Mouse (Mus musculus): ENCODE measurements around the gene Samd4b. TPM values are rescaled to one million over a fixed set of nuclear protein-coding genes. Genes with fewer than 3 reads are reported as not detected.

Gene Samd4b
- total RNA-seq, 1 experiment from 2014 or later: 5.4 TPM

- ATAC-seq (replicated peaks; ENCODE audit: low read depth, poor library complexity, severe bottlenecking): no peak
Observed at GRCm38 (mm10) chr7:28371514-28371989, 226.4 kb downstream of the Samd4b start.

- no peak for ATAC-seq (replicated peaks; ENCODE audit: low read depth, poor library complexity, severe bottlenecking)
Observed at GRCm38 (mm10) chr7:28370977-28371513, 226.9 kb downstream of the Samd4b start.

GRCm38 (mm10) chr7:28370051-28370450, 227.9 kb downstream of the Samd4b start:
- no peak for ATAC-seq (replicated peaks; ENCODE audit: low read depth, poor library complexity, severe bottlenecking)

GRCm38 (mm10) chr7:28368276-28368920, 229.5 kb downstream of the Samd4b start:
- no peak for ATAC-seq (replicated peaks; ENCODE audit: low read depth, poor library complexity, severe bottlenecking)

GRCm38 (mm10) chr7:28367663-28368275, 230.2 kb downstream of the Samd4b start:
- ATAC-seq (replicated peaks; ENCODE audit: low read depth, poor library complexity, severe bottlenecking): no peak

GRCm38 (mm10) chr7:28362441-28363060, 235.4 kb downstream of the Samd4b start:
- ATAC-seq (replicated peaks; ENCODE audit: low read depth, poor library complexity, severe bottlenecking): no peak

- no peak for ATAC-seq (replicated peaks; ENCODE audit: low read depth, poor library complexity, severe bottlenecking)
Observed at GRCm38 (mm10) chr7:28361647-28362341, 236.2 kb downstream of the Samd4b start.

- ATAC-seq (replicated peaks; ENCODE audit: low read depth, poor library complexity, severe bottlenecking): no peak
Observed at GRCm38 (mm10) chr7:28360291-28360690, 237.7 kb downstream of the Samd4b start.

GRCm38 (mm10) chr7:28359854-28360253, 238.1 kb downstream of the Samd4b start:
- ATAC-seq (replicated peaks; ENCODE audit: low read depth, poor library complexity, severe bottlenecking): no peak

GRCm38 (mm10) chr7:28358431-28358830, 239.5 kb downstream of the Samd4b start:
- ATAC-seq (replicated peaks; ENCODE audit: low read depth, poor library complexity, severe bottlenecking): no peak

GRCm38 (mm10) chr7:28357984-28358383, 240.0 kb downstream of the Samd4b start:
- no peak for ATAC-seq (replicated peaks; ENCODE audit: low read depth, poor library complexity, severe bottlenecking)

- no peak for ATAC-seq (replicated peaks; ENCODE audit: low read depth, poor library complexity, severe bottlenecking)
Observed at GRCm38 (mm10) chr7:28356981-28357380, 241.0 kb downstream of the Samd4b start.

GRCm38 (mm10) chr7:28355221-28355620, 242.7 kb downstream of the Samd4b start:
- ATAC-seq (replicated peaks; ENCODE audit: low read depth, poor library complexity, severe bottlenecking): no peak

GRCm38 (mm10) chr7:28354596-28354995, 243.3 kb downstream of the Samd4b start:
- ATAC-seq (replicated peaks; ENCODE audit: low read depth, poor library complexity, severe bottlenecking): no peak

- ATAC-seq (replicated peaks; ENCODE audit: low read depth, poor library complexity, severe bottlenecking): no peak
Observed at GRCm38 (mm10) chr7:28354113-28354581, 243.8 kb downstream of the Samd4b start.

- ATAC-seq (replicated peaks; ENCODE audit: low read depth, poor library complexity, severe bottlenecking): no peak
Observed at GRCm38 (mm10) chr7:28353267-28353666, 244.7 kb downstream of the Samd4b start.

- ATAC-seq (replicated peaks; ENCODE audit: low read depth, poor library complexity, severe bottlenecking): no peak
Observed at GRCm38 (mm10) chr7:28351676-28352191, 246.2 kb downstream of the Samd4b start.

GRCm38 (mm10) chr7:28350155-28350883, 247.6 kb downstream of the Samd4b start, which contains the start of gene Rps16:
TSS of gene Rps16 (plus strand) at chr7:28350652.
- peak; percentile 96 for ATAC-seq (replicated peaks; ENCODE audit: low read depth, poor library complexity, severe bottlenecking)
